Mouse (Mus musculus) liver, embryonic 12.5 days (tissue): ENCODE results near the gene Stpg3. TPM values are rescaled to one million over a fixed set of nuclear protein-coding genes. Genes with fewer than 3 reads are reported as not detected.

Source experiments
- ATAC-seq: fragments of 200-750 bp; cut with Nextera tagmentation; 2 replicates; pipeline ENCODE4 v1.8.0; 2017; ENCODE audit warnings: moderate number of reproducible peaks, mild to moderate bottlenecking, moderate library complexity
- H3K27ac ChIP-seq: fragments of 300-500 bp; sonication (generic); 2 replicates; pipeline ENCODE4 v1.5.1; 2016; ENCODE audit warnings: mild to moderate bottlenecking
- H3K27me3 ChIP-seq: fragments of 300-500 bp; sonication (generic); replicated peaks from 2 replicates; pipeline ENCODE4 v1.6.1; 2016; ENCODE audit warnings: mild to moderate bottlenecking, moderate library complexity
- H3K36me3 ChIP-seq: fragments of 300-500 bp; sonication (generic); 2 replicates; pipeline ENCODE4 v1.6.1; 2016; ENCODE audit warnings: mild to moderate bottlenecking, moderate library complexity
- H3K4me1 ChIP-seq: fragments of 300-500 bp; sonication (generic); 2 replicates; pipeline ENCODE4 v1.6.1; 2016
- H3K4me2 ChIP-seq: fragments of 300-500 bp; sonication (generic); 2 replicates; pipeline ENCODE4 v1.6.1; 2016; ENCODE audit warnings: mild to moderate bottlenecking, moderate library complexity
- H3K4me3 ChIP-seq: fragments of 300-500 bp; sonication (generic); 2 replicates; pipeline ENCODE4 v1.5.1; 2016; ENCODE audit warnings: mild to moderate bottlenecking, moderate library complexity
- H3K9ac ChIP-seq: fragments of 300-500 bp; sonication (generic); 2 replicates; pipeline ENCODE4 v1.6.1; 2016; ENCODE audit warnings: mild to moderate bottlenecking, moderate library complexity
- H3K9me3 ChIP-seq: fragments of 300-500 bp; sonication (generic); replicated peaks from 2 replicates; pipeline ENCODE4 v1.6.1; 2016; ENCODE audit warnings: mild to moderate bottlenecking, moderate library complexity
- WGBS: fragments of 180-500 bp; shearing (Covaris S2); methylation state at CpG from one replicate; pipeline ENCODE4 v1.1.7; 2016; ENCODE audit not compliant: insufficient replicate concordance; 5-methylcytosine and 5-hydroxymethylcytosine counted together
- polyA plus RNA-seq: library from polyadenylated mRNA; unstranded; fragments of >200 nt; fragmentation: Nextera tagmentation; extraction: Ambion mirVana; gene quantifications from 2 replicates; pipeline ENCODE4 v1.2.1, GENCODE M21; 2016

Gene Stpg3
- polyA plus RNA-seq, 1 experiment from 2014 or later: not detected

DNA sequence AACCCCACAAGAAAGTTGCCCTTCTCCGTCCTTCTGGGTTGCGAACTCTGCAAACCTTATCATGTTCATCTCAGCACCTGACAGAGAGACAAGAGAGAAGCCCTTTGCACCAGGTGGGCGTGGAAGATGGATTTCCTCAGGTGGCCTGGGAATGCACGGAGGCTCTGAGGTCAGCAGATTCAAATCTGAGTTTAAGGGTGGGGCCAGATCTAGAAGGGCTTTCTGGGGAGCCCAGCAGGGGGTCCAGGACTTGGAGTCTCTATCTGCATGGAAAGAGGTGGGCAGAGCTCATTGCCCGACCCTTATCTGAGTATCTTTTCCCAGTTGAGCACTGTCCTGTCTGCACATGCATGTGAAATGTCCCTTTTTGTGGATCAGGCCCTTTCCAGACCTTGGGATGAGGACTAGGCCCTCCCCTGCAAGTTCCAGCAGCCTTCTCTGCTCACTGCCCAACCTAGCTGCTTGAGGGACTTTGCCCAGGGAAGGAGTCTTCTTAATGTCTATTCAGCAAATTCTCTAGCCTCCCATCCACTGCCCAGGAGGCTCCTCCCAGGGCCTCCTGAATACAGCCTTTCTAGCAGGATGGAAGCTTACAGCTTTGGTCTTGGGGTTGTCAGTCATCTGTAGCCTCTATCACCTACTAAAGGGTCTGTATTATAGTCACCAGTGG lies 20.2 kb upstream of the Stpg3 start:
- Histone ChIP-seq H3K4me3 (no peak overlapping the region), H3K4me2 (no peak overlapping the region), H3K27ac (no peak overlapping the region), H3K9me3 (no peaks in the 10 kb centered on the region), H3K4me1 (peaks cover 31% of the 10 kb centered on the region), H3K36me3 (no peaks in the 10 kb centered on the region), H3K27me3 (peaks cover 37% of the 10 kb centered on the region), H3K9ac (no peak overlapping the region)
- 53% methylated on average over 5 of the region's 5 CpGs for WGBS
- no peak for ATAC-seq

DNA sequence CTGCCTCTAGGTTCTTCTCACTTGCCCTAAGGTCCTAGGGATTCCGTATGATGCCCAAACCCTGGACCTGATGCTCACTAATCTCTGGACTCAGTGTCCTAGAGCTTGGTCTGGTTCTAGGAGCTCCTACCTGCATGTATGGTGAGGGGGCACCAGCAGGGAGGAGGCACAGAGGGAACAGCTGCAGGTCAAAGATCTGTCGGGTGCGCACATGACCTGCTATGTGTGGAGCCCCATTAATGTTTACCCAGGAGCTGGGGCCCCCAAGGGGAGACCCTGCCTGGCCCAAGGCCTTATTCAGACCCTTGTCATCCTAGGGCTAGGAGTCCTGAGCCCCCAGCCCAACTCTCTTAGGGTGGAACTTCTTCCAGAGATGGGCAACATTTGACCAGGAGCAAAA lies 19.6 kb upstream of the Stpg3 start, which contains the start of gene Slc34a3:
Slc34a3 (minus strand) TSS at position 315 of the 400 bp plus-strand sequence.
- Histone ChIP-seq H3K36me3 (no peaks in the 10 kb centered on the region), H3K4me1 (peaks cover 31% of the 10 kb centered on the region), H3K27ac (no peak within 1 kb of the TSS), H3K9ac (no peak within 1 kb of the TSS), H3K4me2 (no peak within 1 kb of the TSS), H3K27me3 (peaks cover 37% of the 10 kb centered on the region), H3K4me3 (no peak within 1 kb of the TSS), H3K9me3 (no peaks in the 10 kb centered on the region)
- WGBS: 59% methylated on average over 3 of the region's 3 CpGs
- no peak for ATAC-seq

DNA sequence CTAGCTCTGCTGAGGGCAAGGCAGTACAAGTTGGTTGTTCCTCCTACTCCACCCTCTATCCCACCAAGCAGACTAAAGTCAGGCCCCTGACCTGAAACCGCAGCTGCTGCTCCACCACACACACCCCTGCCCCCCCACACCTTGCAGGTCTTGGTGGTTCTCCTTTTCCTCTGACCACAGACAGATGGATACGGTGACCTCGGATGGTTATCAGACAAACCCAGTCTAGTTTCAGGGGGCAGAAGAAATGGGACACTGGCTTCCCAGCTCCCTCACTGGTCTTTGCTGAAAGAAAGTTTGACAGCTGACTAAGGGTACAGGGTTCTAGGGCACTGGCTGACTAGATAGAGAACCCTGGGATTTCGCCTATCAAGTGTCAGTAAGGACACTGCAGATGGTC lies 19.0 kb upstream of the Stpg3 start:
- Histone ChIP-seq H3K4me2 (no peak overlapping the region), H3K27me3 (peaks cover 37% of the 10 kb centered on the region), H3K9me3 (no peaks in the 10 kb centered on the region), H3K4me3 (no peak overlapping the region), H3K27ac (no peak overlapping the region), H3K9ac (no peak overlapping the region), H3K4me1 (peaks cover 38% of the 10 kb centered on the region), H3K36me3 (no peaks in the 10 kb centered on the region)
- 14% methylated on average over 4 of the region's 4 CpGs for WGBS
- no peak for ATAC-seq

DNA sequence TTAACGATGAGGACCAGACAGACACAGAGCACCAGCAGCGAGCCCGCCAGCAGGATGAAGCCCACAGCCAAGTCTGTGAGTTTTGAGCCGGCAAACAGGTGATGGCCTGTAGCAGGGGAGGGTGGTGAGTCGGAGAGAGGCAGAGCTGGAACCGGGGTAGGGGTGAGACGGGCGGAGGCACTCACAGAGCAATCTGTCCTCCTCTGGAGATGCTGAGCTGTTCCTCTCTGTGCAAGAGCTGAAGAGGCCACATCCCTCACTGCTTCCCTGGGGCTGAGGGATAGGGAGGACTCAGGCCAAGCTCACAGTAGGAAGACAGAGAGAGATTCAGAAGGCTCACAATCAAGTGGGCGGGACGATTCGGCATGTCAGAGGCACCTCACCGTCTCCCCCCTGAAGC lies 16.6 kb upstream of the Stpg3 start:
- Histone ChIP-seq H3K36me3 (no peaks in the 10 kb centered on the region), H3K4me1 (peaks cover 41% of the 10 kb centered on the region), H3K9ac (no peak overlapping the region), H3K9me3 (no peaks in the 10 kb centered on the region), H3K27me3 (peaks cover 31% of the 10 kb centered on the region), H3K27ac (no peak overlapping the region), H3K4me3 (no peak overlapping the region), H3K4me2 (no peak overlapping the region)
- WGBS: 55% methylated on average over 12 of the region's 12 CpGs
- ATAC-seq: no peak

DNA sequence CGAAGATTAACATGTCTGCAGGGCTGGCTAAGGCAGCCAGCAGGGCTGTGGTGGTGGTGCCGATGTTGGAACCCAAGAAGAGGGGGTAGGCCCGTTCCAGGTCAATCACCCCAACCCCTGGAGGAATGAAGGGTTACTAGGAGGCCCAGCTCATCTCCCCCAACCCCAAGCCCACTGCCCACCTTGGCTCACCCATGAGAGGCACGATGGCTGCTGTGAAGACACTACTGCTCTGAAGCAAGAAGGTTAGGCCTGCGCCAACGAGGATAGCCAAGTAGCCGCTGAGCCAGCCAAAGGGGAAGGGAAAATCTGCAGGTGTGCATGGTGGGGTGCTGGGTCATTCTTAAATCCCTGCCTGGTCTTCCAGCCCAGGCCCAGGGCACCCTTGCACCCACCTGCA lies 16.1 kb upstream of the Stpg3 start:
- H3K4me2 ChIP-seq: no peak overlapping the region
- H3K9ac ChIP-seq: no peak overlapping the region
- 77% methylated on average over 7 of the region's 7 CpGs for WGBS
- no peak overlapping the region for H3K4me3 ChIP-seq
- no peak overlapping the region for H3K27ac ChIP-seq
- H3K9me3 ChIP-seq: no peaks in the 10 kb centered on the region
- H3K36me3 ChIP-seq: no peaks in the 10 kb centered on the region
- H3K27me3 ChIP-seq: peaks cover 27% of the 10 kb centered on the region
- H3K4me1 ChIP-seq: peaks cover 41% of the 10 kb centered on the region
- ATAC-seq: no peak

DNA sequence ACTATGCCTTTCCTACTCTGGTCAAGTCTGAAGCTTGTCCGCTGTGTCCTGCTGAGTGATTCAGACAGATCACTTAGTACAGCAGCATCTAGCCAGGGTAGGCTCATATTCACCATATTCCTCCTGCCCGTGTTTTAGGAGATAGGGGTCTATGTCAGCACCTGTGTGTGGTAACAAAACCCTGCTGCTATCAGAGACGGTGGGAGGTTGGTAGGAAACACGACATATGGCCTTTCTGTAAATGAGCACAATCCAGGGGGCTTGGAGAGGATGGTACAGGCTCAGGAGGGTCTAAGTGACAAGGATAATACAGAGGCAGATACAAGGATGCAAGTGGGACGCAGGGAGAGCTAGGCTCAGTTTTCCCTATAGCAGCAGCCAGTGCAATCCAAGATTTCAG lies 15.1 kb upstream of the Stpg3 start:
- H3K4me2 ChIP-seq: no peak overlapping the region
- H3K4me1 ChIP-seq: peaks cover 45% of the 10 kb centered on the region
- H3K9ac ChIP-seq: no peak overlapping the region
- ATAC-seq: no peak
- H3K4me3 ChIP-seq: no peak overlapping the region
- no peak overlapping the region for H3K27ac ChIP-seq
- 73% methylated on average over 5 of the region's 5 CpGs for WGBS
- H3K27me3 ChIP-seq: peaks cover 18% of the 10 kb centered on the region
- no peaks in the 10 kb centered on the region for H3K36me3 ChIP-seq
- no peaks in the 10 kb centered on the region for H3K9me3 ChIP-seq

DNA sequence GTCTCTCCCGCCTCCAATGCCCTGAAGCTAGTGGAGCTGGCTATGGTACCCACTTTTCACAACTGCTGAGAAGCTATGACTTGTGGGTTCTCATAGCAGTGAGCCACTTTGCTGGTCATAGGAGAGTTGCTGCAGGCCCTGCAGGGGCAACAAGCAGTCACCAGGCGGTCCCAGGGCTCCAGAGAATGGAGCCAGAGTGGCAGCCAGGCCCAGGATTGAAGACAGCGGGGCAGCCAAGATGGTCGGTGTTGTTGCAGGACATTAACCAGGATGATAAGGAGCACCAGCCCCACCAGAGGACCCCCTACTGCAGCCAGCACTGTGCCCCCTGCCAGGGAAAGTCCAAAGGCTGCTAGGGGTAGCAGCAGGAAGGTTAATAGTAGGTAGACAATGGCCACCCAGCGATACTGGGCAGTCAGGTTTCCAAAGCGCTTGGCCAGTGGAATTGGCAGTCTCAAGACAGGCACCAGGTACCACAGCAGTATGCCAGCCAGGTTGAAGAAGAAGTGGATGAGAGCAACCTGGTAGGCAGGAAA lies 14.6 kb upstream of the Stpg3 start:
- WGBS: 65% methylated on average over 6 of the region's 6 CpGs
- no peaks in the 10 kb centered on the region for H3K9me3 ChIP-seq
- peak overlapping the region; percentile 70 for H3K4me2 ChIP-seq
- peaks cover 16% of the 10 kb centered on the region for H3K27me3 ChIP-seq
- H3K4me1 ChIP-seq: peaks cover 39% of the 10 kb centered on the region
- H3K4me3 ChIP-seq: peak overlapping the region; percentile 48
- peak overlapping the region; percentile 74 for H3K27ac ChIP-seq
- no peak for ATAC-seq
- H3K9ac ChIP-seq: peak overlapping the region; percentile 67; the same call in 1 of the 2 replicates
- H3K36me3 ChIP-seq: no peaks in the 10 kb centered on the region

DNA sequence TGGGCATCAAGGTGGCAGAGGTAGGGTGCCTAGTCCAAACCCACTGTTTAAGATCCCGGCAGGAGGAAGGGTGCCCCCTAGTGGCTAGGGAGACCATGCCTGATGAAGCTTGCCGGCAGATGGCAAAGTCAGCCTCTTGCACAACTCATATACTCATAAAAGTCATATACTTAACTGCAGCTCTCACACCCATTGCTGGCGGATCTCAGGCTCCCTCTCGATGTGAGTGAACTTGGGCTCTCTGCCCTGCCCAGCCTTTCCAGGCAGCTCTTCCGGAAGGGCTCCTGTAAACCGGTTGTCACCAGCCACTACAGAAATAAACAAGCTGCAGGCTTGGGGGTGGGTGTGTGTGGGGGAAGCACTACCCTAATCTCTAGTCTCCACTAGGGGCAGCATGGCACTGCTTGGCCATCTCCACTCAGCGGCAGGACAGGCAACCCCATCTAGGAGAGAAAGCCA lies 14.0 kb upstream of the Stpg3 start:
- ATAC-seq: peak; percentile 27
- H3K4me3 ChIP-seq: peak overlapping the region; percentile 48
- peak overlapping the region; percentile 67 for H3K9ac ChIP-seq

DNA sequence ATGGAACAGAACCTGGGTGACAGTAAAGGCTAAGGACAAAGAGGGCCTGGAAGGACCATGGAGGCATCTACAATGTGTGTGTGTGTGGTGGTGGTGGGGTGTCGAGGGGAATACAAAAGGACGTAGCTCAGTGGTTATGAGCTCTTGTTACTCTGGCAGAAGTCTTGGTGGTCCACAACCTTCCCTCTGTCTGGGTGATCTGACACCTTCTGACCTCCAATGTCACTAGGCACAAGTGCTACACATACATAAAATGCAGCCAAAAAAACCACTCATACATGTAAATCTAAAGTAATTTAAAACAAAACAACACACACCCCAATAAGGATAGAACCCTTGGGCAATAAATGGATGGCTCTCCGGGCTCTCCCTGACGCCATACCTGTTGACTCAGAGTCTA lies 13.0 kb upstream of the Stpg3 start:
- ATAC-seq: no peak
- H3K27ac ChIP-seq: 0 out of 2 replicates have a peak overlapping the region, but pooled peaks have one; percentile 74
- no peak overlapping the region for H3K4me2 ChIP-seq
- WGBS: 76% methylated on average over 4 of the region's 4 CpGs
- peaks cover 15% of the 10 kb centered on the region for H3K36me3 ChIP-seq
- no peaks in the 10 kb centered on the region for H3K9me3 ChIP-seq
- peaks cover 14% of the 10 kb centered on the region for H3K27me3 ChIP-seq
- H3K4me3 ChIP-seq: no peak overlapping the region
- H3K9ac ChIP-seq: no peak overlapping the region
- peaks cover 40% of the 10 kb centered on the region for H3K4me1 ChIP-seq

More for the DNA sequence above, 14.0 kb upstream of the Stpg3 start:
- Histone ChIP-seq H3K27ac (peak overlapping the region; percentile 74), H3K27me3 (peaks cover 14% of the 10 kb centered on the region), H3K9me3 (no peaks in the 10 kb centered on the region), H3K4me2 (peak overlapping the region; percentile 70), H3K36me3 (peaks cover 5% of the 10 kb centered on the region), H3K4me1 (peaks cover 36% of the 10 kb centered on the region)
- WGBS: 0% methylated on average over 7 of the region's 7 CpGs

DNA sequence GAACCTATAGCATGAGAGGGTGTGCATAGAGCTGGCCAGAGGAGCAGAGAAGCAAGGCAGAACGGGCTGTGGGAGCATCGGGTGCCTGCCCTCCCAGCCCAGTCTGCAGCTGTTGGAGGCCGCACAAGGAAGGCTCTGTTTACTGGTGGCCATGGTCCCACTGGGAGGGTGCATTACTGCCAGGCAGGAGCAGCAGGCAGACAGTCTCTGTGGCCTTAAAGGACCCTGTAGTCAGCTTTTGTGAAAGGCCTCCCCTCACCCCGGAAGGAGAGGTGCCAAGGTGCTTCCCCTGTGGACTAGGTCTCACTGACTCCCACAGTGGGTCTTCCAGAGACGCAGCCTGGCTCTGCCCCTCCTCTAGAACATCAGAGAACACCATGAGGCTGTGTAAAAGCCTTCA lies 12.4 kb upstream of the Stpg3 start:
- Histone ChIP-seq H3K4me1 (peaks cover 45% of the 10 kb centered on the region), H3K36me3 (peaks cover 21% of the 10 kb centered on the region), H3K27ac (0 out of 2 replicates have a peak overlapping the region, but pooled peaks have one; percentile 7), H3K9ac (no peak overlapping the region), H3K4me3 (no peak overlapping the region), H3K9me3 (no peaks in the 10 kb centered on the region), H3K27me3 (peaks cover 14% of the 10 kb centered on the region), H3K4me2 (no peak overlapping the region)
- WGBS: 81% methylated on average over 5 of the region's 5 CpGs
- ATAC-seq: no peak

DNA sequence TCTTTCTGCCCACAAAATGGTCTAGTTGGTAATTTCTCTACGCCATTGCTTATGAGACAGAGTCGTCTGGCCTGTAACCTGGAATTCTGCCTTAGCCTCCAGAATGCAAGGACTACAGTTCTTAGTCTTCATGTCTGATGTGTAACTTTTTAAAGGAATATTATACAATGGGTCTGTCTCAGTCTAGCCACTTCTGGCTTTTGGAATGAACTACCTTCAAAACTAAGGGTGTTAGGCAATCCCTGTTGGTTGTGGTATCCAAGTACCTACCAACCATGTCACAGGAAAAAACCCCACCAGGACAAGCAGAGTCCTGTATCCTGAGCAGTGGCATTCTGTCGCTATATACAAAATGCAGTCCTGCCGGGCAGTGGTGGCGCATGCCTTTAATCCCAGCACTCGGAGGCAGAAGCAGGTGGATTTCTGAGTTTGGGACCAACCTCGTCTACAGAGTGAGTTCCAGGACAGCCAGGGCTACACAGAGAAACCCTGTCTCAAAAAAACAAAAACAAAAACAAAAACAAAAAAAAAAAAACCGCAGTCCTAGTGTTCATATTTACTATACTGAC lies 11.5 kb upstream of the Stpg3 start:
- WGBS: 80% methylated on average over 8 of the region's 8 CpGs
- Histone ChIP-seq H3K27me3 (peaks cover 4% of the 10 kb centered on the region; the same call in 1 of the 2 replicates), H3K9ac (peak overlapping the region; percentile 84), H3K4me2 (peak overlapping the region; percentile 75), H3K4me3 (peak overlapping the region; percentile 99), H3K36me3 (peaks cover 28% of the 10 kb centered on the region), H3K4me1 (peaks cover 50% of the 10 kb centered on the region), H3K9me3 (no peaks in the 10 kb centered on the region), H3K27ac (peak overlapping the region; percentile 96)
- ATAC-seq: no peak
